Mouse (Mus musculus) heart, embryonic 10.5 days (tissue): Measurements from ENCODE around the gene Birc7. TPM values are rescaled to one million over a fixed set of nuclear protein-coding genes. Genes with fewer than 3 reads are reported as not detected.
A peak's percentile ranks its signal among the peaks of the same experiment; 100 is the strongest.

Experiments used
- DNase-seq: peaks from one replicate; pipeline ENCODE4 v3.0.0-alpha.2; 2017; ENCODE audit warnings: low spot score
- H3K27ac ChIP-seq: fragments of 300-500 bp; sonication (generic); 2 replicates; pipeline ENCODE4 v1.5.1; 2016; ENCODE audit warnings: mild to moderate bottlenecking
- H3K27me3 ChIP-seq: fragments of 300-500 bp; sonication (generic); 2 replicates; pipeline ENCODE4 v1.6.1; 2016; ENCODE audit warnings: mild to moderate bottlenecking; ENCODE audit not compliant: poor library complexity, insufficient read depth, severe bottlenecking
- H3K36me3 ChIP-seq: fragments of 300-500 bp; sonication (generic); 2 replicates; pipeline ENCODE4 v1.6.1; 2016; ENCODE audit warnings: mild to moderate bottlenecking, moderate library complexity
- H3K4me1 ChIP-seq: fragments of 300-500 bp; sonication (generic); 2 replicates; pipeline ENCODE4 v1.6.1; 2016; ENCODE audit warnings: mild to moderate bottlenecking
- H3K4me3 ChIP-seq: fragments of 300-500 bp; sonication (generic); 2 replicates; pipeline ENCODE4 v1.5.1; 2016; ENCODE audit warnings: mild to moderate bottlenecking, moderate library complexity
- H3K9me3 ChIP-seq: fragments of 300-500 bp; sonication (generic); 2 replicates; pipeline ENCODE4 v1.6.1; 2016; ENCODE audit warnings: mild to moderate bottlenecking, moderate library complexity
- WGBS: fragments of 180-500 bp; shearing (Covaris S2); methylation state at CpG from one replicate; pipeline ENCODE4 v1.1.7; 2016; 5-methylcytosine and 5-hydroxymethylcytosine counted together
- microRNA-seq: library from miRNA; unstranded; fragments of <30 nt; microRNA quantifications from one replicate; pipeline ENCODE4, GENCODE M21; 2017
- polyA plus RNA-seq: library from polyadenylated mRNA; unstranded; fragments of >200 nt; fragmentation: Nextera tagmentation; extraction: Ambion mirVana; gene quantifications from 2 replicates; pipeline ENCODE4 v1.2.1, GENCODE M21; 2016

Gene Birc7
- polyA plus RNA-seq, 1 experiment from 2014 or later = 0.09 TPM

GRCm38 (mm10) chr2:180960187-180960586 lies 31.4 kb downstream of the Birc7 start:
- 64% methylated on average over 3 of the region's 3 CpGs for WGBS
- no peak overlapping the region for H3K4me3 ChIP-seq

GRCm38 (mm10) chr2:180962616-180963308 lies 33.9 kb downstream of the Birc7 start:
- peaks cover 26% of the 10 kb centered on the region for H3K4me1 ChIP-seq
- no peaks in the 10 kb centered on the region for H3K9me3 ChIP-seq
- H3K27me3 ChIP-seq = no peaks in the 10 kb centered on the region
- 53% methylated on average over 2 of the region's 2 CpGs for WGBS
- no peak for DNase-seq
- H3K27ac ChIP-seq = no peak overlapping the region
- H3K36me3 ChIP-seq = no peaks in the 10 kb centered on the region
- no peak overlapping the region for H3K4me3 ChIP-seq

More at GRCm38 (mm10) chr2:180960187-180960586, 31.4 kb downstream of the Birc7 start:
- Histone ChIP-seq H3K36me3 (no peaks in the 10 kb centered on the region), H3K27ac (no peak overlapping the region), H3K4me1 (peaks cover 21% of the 10 kb centered on the region), H3K9me3 (no peaks in the 10 kb centered on the region), H3K27me3 (peaks cover 20% of the 10 kb centered on the region)
- DNase-seq = no peak

GRCm38 (mm10) chr2:180963956-180964355 lies 35.1 kb downstream of the Birc7 start:
- H3K4me1 ChIP-seq = peaks cover 35% of the 10 kb centered on the region
- peaks cover 3% of the 10 kb centered on the region for H3K36me3 ChIP-seq
- no peaks in the 10 kb centered on the region for H3K27me3 ChIP-seq
- 6% methylated on average over 5 of the region's 5 CpGs for WGBS
- H3K9me3 ChIP-seq = no peaks in the 10 kb centered on the region
- no peak for DNase-seq
- H3K4me3 ChIP-seq = no peak overlapping the region
- 0 out of 2 replicates have a peak overlapping the region, but pooled peaks have one; percentile 67 for H3K27ac ChIP-seq

- Histone ChIP-seq H3K9me3 (no peaks in the 10 kb centered on the region), H3K27ac (peak overlapping the region; percentile 95), H3K27me3 (no peaks in the 10 kb centered on the region), H3K4me1 (peaks cover 35% of the 10 kb centered on the region), H3K4me3 (peak overlapping the region; percentile 96), H3K36me3 (peaks cover 23% of the 10 kb centered on the region)
- DNase-seq = no peak
- 17% methylated on average over 14 of the region's 14 CpGs for WGBS
Observed at GRCm38 (mm10) chr2:180966092-180966882, 37.5 kb downstream of the Birc7 start.

- H3K9me3 ChIP-seq = no peaks in the 10 kb centered on the region
- H3K36me3 ChIP-seq = peaks cover 32% of the 10 kb centered on the region
- peak within 1 kb of the TSS; percentile 96 for H3K4me3 ChIP-seq
- H3K4me1 ChIP-seq = peaks cover 33% of the 10 kb centered on the region
- peak within 1 kb of the TSS; percentile 95 for H3K27ac ChIP-seq
- no peaks in the 10 kb centered on the region for H3K27me3 ChIP-seq
- WGBS = under 1% methylated on average over 57 of the region's 57 CpGs
- DNase-seq = peak; percentile 96
Observed at GRCm38 (mm10) chr2:180967010-180967763, 38.4 kb downstream of the Birc7 start, which contains the start of gene Arfgap1. Arfgap1 (plus strand) TSS chr2:180967225.

- DNase-seq = no peak
- H3K9me3 ChIP-seq = no peaks in the 10 kb centered on the region
- WGBS = 93% methylated on average over 6 of the region's 6 CpGs
- no peak overlapping the region for H3K4me3 ChIP-seq
- no peak overlapping the region for H3K27ac ChIP-seq
- H3K4me1 ChIP-seq = 0 out of 2 replicates have a peak, but pooled peaks cover 2% of the 10 kb centered on the region
- H3K27me3 ChIP-seq = no peaks in the 10 kb centered on the region
- peaks cover 73% of the 10 kb centered on the region for H3K36me3 ChIP-seq
Observed at GRCm38 (mm10) chr2:180981133-180981532, 52.3 kb downstream of the Birc7 start.

Small RNA genes lying within 50 kb of the gene (microRNA-seq; reads per million reads assigned to microRNA genes)
- gene Mir124a-3 = not detected

Other genes starting within 250 kb of the Birc7 start
- gene Dido1, start 219.0 kb upstream of the Birc7 start, polyA plus RNA-seq = 23.8 and 26.0 TPM in 2 replicates
- gene Gid8, start 218.9 kb upstream of the Birc7 start, polyA plus RNA-seq = 44.6 and 50.3 TPM in 2 replicates
- gene Slc17a9, start 203.8 kb upstream of the Birc7 start, polyA plus RNA-seq = 0.94 and 1.2 TPM in 2 replicates
- gene Bhlhe23, start 152.1 kb upstream of the Birc7 start, polyA plus RNA-seq = 0.05 TPM in 1 of 2 replicates, not detected in the other
- gene Ythdf1, start 8.1 kb upstream of the Birc7 start, polyA plus RNA-seq = 42.3 and 43.9 TPM in 2 replicates
- 19.3 and 24.4 TPM in 2 replicates for gene Nkain4, start 25.7 kb downstream of the Birc7 start, polyA plus RNA-seq
- 101 and 104 TPM in 2 replicates for gene Arfgap1, start 38.2 kb downstream of the Birc7 start, polyA plus RNA-seq
- 0.11 and 0.20 TPM in 2 replicates for gene Col20a1, start 57.5 kb downstream of the Birc7 start, polyA plus RNA-seq
- 0.17 and 1.3 TPM in 2 replicates for gene Chrna4, start 114.5 kb downstream of the Birc7 start, polyA plus RNA-seq
- gene Kcnq2, start 206.3 kb downstream of the Birc7 start, polyA plus RNA-seq = 0.07 and 0.50 TPM in 2 replicates
- gene Eef1a2, start 228.0 kb downstream of the Birc7 start, polyA plus RNA-seq = 0.95 and 2.6 TPM in 2 replicates